Mouse (Mus musculus) right cerebral cortex, postnatal 4 days (tissue): ENCODE data around the gene Serpina16.
"Not testable (repeated sequence)": the region's sequence is repeated elsewhere in the genome, so short reads cannot be mapped to it uniquely, and the experiment has no call there.

Source experiments
- DNase-seq: peaks from one replicate; pipeline ENCODE4 v3.0.0-alpha.2; 2022

Serpina16 gene

GRCm38 (mm10) chr12:103676039-103676438 is at the start of gene Serpina16:
Gene Serpina16, minus strand, starts transcription at chr12:103676139.
- no peak for DNase-seq

GRCm38 (mm10) chr12:103711537-103711936 is 35.6 kb upstream of the Serpina16 start:
- DNase-seq: no peak

- no peak for DNase-seq
These were observed 34.5 kb upstream of the Serpina16 start for GRCm38 (mm10) chr12:103710405-103710804.

DNA sequence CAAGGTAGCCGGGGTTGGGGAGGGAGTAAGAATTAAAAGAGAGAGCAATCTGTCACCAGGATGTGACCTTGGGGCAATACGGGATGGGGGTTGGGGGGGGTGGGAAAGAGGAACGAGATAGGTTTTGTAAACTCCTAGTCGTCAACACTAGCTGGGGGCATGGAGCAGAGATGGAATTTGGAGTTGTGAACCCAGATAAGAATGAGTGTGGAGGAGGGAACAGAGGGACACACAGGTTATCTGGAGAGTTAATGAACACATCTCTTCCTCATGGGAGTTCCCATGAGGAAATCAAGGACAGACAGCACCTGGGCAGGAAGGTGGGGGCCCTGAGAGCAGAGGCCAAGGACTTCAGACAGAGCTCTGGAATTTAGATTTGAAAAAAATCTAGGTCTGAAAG is 30.2 kb upstream of the Serpina16 start:
- no peak for DNase-seq

GRCm38 (mm10) chr12:103705547-103705946 is 29.6 kb upstream of the Serpina16 start:
- DNase-seq: no peak

DNA sequence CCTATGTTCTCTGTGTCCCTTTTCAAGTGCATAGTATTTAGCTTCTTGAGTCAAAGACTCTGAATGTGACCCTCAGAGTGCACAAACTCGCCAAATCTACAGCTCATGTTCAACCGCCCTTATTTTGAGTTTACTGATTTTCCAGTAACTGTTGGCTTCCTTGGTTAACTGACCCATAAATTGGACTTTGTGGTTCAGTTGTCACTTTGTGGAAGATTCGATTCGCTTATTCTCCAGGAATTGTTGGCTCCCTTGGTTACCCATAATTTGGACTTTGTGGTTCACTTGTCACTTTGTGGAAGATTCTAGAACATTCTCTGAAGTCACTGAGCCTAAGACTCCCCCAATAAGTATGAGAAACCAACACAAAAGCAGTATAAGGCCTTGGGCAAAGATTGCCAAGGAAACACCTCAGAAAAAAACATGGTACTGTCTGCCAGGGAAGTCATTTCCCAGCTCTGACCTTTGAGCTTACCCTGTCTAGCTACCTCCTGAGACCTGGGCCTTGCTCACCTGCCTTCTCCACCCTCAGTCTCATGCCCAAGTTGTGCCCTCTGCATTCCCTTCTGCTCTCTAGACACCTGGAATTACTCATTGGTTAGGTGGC is 24.3 kb upstream of the Serpina16 start:
- no peak for DNase-seq

DNA sequence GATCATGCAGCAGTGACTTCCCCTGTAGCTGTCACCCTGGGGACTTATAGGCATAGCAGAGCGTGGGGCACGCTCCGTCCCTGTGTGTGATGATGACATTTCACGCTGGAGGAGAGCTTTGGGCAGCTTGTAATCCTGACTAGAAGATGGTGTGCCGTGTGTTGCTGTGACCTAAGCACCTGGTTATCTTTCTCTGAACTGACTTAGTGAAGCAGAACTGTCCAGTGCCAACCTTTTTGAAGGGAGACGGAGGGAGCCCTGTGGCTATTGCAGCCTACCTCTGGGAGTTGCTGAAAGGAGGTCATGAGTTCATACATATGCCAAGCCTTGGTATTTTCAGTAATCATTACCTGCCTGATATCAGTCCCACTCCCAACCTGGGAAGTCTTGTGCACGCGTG is 19.5 kb upstream of the Serpina16 start, which contains the start of gene Serpina1f:
Serpina1f (minus strand) TSS at position 101 of the 400 bp plus-strand sequence.
- DNase-seq: no peak

DNA sequence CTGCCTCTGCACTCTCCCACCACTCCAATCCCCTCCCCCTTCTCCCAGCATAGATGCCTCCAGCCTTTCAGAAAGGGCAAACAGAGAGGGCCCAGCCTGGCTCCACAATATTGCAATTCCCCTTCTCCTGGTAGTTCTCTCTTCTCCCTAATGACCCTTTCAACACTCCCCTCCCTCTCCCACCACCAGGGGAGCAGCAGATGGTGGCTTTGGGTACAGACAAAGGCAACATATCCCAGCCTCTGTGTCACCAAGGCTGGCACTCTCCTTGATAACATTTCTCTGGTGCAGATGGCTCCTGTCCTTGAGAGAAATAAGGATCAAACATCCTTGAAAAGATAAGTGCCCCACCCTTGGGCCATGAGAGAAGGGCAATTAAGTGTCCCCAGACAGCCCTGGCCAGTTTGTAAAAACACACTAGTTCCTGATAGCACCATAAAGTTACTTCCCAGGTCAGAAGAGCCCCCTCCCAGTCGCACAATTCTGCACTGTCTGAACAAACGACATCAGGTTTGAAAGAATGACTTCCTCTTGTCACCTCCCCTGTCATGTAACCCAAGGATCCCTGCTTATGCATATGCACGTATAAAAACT is 12.4 kb upstream of the Serpina16 start:
- no peak for DNase-seq

DNA sequence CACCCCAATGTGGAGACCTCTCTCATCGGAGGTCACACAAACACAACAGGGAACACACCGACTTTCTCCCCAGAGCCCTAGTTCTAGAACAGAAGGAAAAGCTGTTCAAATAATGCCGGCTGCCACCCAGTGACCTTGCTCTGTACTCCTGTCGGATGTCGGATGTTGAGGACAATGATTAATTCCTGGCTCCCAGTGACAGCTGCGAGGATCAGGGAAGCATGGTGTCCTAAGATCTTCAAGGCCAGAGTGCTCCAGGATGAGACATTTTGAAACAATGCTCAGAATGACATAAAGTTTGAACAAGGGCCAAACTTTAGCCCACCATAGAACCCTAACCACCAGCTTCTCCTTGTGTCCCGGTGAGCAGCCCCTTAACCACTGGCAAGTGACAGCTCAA is 11.1 kb upstream of the Serpina16 start:
- DNase-seq: no peak

- no peak for DNase-seq
These were observed 10.1 kb upstream of the Serpina16 start for GRCm38 (mm10) chr12:103686050-103686449.

DNA sequence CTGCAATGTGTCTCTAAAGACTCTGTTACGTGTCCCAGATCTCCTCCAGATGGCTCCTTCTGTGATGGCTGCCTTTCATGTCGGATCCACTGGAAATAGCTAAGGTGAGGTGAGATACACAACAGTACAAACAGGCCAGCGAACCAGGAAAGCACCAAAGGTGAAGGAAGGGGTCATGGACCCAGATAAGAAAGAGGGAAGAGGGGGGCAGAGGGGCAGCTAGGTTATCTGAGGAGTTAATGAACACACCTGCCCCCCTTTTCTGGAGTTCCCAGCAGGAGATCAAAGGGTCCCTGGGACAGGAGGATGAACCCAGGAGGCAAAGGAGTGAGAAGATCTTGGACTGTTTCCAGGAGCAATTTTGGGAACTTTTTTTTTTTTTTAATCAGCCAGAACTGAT is 9.4 kb upstream of the Serpina16 start:
- no peak for DNase-seq

DNA sequence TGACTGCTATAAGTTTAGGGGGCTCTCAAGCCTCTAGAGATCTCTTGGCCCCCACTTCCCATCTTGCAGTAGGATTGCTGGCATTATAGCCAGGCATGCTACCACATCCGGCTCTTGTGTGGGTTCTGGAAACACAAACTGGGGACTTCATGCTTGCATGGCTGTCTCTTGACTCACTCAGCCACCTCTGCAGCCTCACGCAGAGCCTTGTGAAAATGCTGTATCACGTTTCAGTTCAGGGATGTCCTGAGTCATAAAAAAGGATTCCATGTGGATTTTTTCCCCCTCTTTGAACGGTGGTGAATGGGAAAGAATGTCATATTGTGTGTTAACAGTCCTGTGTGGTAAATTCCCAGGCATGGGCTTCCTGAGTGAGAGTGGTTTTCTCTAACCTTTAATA is 7.8 kb upstream of the Serpina16 start:
- no peak for DNase-seq

DNA sequence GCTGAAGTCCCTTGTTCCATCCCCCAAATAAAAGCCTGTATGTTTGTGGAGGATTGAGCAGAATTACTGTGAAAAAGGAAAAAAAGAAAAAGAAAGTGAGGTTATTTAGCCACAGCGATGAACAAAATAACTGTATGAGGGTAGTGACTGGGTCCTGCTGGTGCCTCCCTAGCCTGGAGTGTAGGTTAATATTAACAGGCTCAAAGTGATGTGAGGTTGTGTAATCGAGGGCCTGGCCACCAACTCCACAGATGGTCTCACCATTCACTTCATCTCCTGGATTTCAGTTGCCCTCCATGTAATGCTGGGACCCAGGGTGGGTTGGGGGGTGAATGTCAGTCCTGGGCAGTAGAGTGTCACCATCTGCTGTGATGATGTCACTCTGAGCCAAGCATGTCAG is 5.8 kb upstream of the Serpina16 start:
- DNase-seq: no peak

GRCm38 (mm10) chr12:103681169-103681568 is 5.2 kb upstream of the Serpina16 start:
- DNase-seq: no peak

DNA sequence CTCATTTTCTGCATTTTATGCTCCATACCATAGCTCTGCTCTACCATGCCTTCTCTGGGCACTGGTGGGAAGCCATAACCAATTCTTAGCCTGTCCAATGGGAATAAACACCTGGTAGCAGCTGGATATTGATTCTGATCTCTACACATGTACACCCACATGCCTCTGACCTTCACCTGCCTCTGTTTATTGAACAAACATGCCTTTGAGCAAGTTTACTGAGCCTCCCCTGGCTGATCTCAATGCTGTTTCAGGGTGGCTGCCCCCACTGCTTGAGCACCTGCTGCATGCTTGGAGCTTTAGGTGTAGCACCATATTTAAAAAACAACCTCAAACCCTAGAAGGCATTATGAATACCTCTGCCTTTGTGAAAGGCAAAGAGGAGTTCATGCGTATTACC is 3.9 kb upstream of the Serpina16 start:
- not testable (repeated sequence) for DNase-seq

GRCm38 (mm10) chr12:103673179-103673578 is 2.8 kb downstream of the Serpina16 start:
- no peak for DNase-seq

DNA sequence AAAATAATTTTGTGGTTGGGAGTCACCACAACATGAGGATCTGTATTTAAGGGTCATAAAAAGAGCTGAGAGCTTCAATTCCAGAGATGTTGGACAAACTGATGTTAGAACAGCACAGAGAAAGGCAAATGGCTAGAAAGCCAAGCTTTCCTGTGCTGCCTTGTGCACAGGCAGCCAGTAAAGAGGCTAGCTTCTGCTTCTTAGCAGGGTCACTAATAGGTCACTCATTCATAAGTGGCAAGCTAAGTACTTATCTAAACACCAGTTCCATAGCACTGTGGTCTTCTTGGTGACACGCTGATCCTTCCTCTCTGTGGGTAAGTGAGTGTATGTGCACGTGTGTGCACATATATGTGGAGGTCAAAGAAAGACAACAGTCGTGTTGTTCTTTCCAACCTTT is 4.5 kb downstream of the Serpina16 start:
- DNase-seq: no peak

DNA sequence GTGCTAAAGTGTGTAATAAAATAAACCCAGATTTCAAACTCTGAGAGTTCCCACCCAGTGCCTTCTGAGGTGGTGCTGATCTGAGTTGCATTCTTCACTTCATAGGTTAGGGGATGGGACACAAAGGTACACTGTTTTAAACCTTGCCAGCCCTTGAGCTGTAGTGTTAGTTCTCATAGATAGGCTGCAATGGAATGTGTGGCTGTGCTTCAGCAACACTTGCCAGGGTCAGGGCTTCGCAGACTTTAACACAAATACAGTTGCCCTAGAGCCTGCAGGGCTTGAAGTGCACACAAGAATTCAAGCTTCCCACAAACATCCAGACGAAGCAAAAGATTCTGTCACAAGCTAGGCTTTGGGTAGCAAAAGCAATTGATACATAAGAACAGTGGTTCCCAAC is 5.0 kb downstream of the Serpina16 start:
- no peak for DNase-seq

GRCm38 (mm10) chr12:103670344-103670743 is 5.6 kb downstream of the Serpina16 start:
- DNase-seq: peak; percentile 39

- DNase-seq: no peak
These were observed 10.7 kb downstream of the Serpina16 start for GRCm38 (mm10) chr12:103665286-103665685.

DNA sequence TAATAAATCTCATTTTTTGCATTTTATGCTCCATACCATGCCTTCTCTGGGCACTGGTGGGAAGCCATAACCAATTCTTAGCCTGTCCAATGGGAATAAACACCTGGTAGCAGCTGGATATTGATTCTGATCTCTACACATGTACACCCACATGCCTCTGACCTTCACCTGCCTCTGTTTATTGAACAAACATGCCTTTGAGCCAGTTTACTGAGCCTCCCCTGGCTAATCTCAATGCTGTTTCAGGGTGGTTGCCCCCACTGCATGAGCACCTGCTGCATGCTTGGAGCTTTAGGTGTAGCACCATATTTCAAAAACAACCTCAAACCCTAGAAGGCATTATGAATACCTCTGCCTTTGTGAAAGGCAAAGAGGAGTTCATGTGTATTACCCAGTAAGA is 13.9 kb downstream of the Serpina16 start:
- DNase-seq: not testable (repeated sequence)

DNA sequence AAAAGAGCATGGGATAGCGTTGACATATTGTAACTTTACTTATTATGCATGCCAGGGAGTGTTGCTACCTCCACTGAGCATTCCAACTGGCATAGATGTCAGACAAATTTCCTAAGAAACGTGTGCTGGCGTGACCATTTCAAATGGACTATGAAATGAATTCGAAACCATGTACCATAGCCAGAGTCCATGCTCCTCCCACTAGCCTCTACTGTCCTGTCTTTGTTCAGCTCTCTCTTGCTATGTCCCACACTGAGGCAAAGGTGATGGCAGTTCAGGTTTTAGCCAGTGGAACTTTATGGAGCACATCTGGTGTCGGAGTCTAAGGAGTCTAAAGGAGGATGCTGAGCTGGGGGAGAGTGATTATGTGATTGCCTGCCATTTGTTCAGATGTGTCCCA is 15.9 kb downstream of the Serpina16 start:
- no peak for DNase-seq

DNA sequence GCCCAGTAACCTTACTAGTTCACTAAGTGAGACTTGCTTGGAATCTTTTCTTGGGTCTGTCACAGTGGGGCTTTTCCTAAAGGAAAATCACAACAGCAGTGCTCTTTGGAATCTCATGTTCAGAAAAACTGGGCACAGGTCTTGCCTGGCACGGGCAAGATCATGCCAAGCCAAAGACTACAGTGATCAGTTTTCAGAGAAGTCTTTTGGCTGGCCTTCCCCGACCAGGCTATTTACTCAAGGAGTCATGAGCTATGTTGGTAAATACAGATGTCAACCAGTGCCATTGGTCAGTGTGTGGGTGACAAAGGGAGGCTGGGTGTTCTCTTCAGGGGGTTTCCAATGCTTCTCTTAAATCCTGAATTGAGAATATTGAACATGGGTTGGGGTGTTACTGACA is 16.8 kb downstream of the Serpina16 start:
- DNase-seq: no peak

DNA sequence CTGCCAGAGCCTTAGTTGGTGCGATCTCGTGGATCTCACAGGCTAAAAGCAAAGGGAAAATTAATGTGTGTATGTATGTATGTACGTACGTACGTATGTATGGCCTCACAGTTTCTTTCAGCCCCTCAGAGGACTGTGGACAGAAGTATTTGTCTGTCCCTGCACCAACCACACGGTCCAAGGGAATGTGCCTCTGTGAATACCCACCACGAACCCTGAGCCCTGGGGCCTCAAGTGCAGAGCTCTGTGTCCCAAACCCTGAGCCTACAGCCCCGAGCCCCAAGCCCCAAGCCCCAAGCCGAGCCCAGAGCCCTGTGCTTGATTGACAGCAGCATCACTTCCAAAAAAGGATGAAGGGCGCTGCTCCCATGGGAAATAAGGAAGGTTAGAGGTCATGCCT is 17.9 kb downstream of the Serpina16 start:
- DNase-seq: no peak
